Mouse (Mus musculus) testis, adult 2 months (tissue): Measurements from ENCODE around the gene Ptcd3. TPM values are rescaled to one million over a fixed set of nuclear protein-coding genes. Genes with fewer than 3 reads are reported as not detected.
A peak's percentile ranks its signal among the peaks of the same experiment; 100 is the strongest.
"Not testable (repeated sequence)": the region's sequence is repeated elsewhere in the genome, so short reads cannot be mapped to it uniquely, and the experiment has no call there.

Experiments
- H3K27ac ChIP-seq: fragments of 200-500 bp; 2 replicates; pipeline ENCODE4 v1.5.1; 2012; ENCODE audit warnings: low read depth, low read length; ENCODE audit not compliant: control insufficient read depth, insufficient read depth
- H3K27me3 ChIP-seq: fragments of 200-500 bp; 2 replicates; pipeline ENCODE4 v1.6.1; 2012; ENCODE audit warnings: mild to moderate bottlenecking, low read length, moderate library complexity; ENCODE audit not compliant: control insufficient read depth, insufficient read depth
- H3K36me3 ChIP-seq: fragments of 200-500 bp; 2 replicates; pipeline ENCODE4 v1.6.1; 2012; ENCODE audit warnings: mild to moderate bottlenecking, low read length; ENCODE audit not compliant: control insufficient read depth, insufficient read depth
- H3K4me1 ChIP-seq: fragments of 200-500 bp; 2 replicates; pipeline ENCODE4 v1.6.1; 2012; ENCODE audit warnings: low read length; ENCODE audit not compliant: control insufficient read depth, insufficient read depth
- H3K4me3 ChIP-seq: fragments of 200-500 bp; 2 replicates; pipeline ENCODE4 v1.5.1; 2012; ENCODE audit warnings: low read depth, mild to moderate bottlenecking, low read length, moderate library complexity, mixed read lengths; ENCODE audit not compliant: control insufficient read depth
- CTCF ChIP-seq: fragments of 200-500 bp; IDR thresholded peaks from 2 replicates; pipeline ENCODE4 v1.5.1; 2012; ENCODE audit warnings: low read depth, mild to moderate bottlenecking, inconsistent platforms, low read length, moderate library complexity; ENCODE audit not compliant: control insufficient read depth, insufficient read depth, insufficient replicate concordance
- POLR2A ChIP-seq: fragments of 200-500 bp; IDR thresholded peaks from 2 replicates; pipeline ENCODE4 v1.6.1; 2012; ENCODE audit warnings: low read depth, mild to moderate bottlenecking, inconsistent platforms, low read length, moderate library complexity; ENCODE audit not compliant: control insufficient read depth
- polyA plus RNA-seq: library from polyadenylated mRNA; depleted of rRNA; stranded (reverse); fragments of >200 nt; gene quantifications from 2 replicates; pipeline ENCODE4 v1.2.3, GENCODE M21; 2012

The Ptcd3 gene
- polyA plus RNA-seq, 1 experiment: 17.5 TPM

DNA sequence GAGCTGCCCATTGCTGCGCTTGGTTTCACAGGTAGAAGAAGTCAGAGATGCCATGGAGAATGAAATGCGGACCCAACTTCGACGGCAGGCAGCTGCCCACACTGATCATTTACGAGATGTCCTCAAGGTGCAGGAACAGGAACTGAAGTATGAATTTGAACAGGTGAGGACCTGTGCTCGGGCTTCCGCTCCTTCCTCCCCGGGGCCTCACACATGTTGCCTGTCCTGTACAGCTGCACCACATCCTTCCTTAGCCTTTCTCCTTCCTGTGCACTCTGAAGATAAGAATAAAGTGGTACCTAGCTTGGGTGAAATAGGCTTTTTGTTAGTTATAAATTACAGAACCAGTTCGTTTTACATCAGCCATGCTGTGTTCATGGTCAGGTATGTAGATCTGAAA is 37.2 kb downstream of the Ptcd3 start:
- TF ChIP-seq POLR2A (no peak), CTCF (no peak)
- Histone ChIP-seq H3K4me3 (no peak overlapping the region), H3K4me1 (no peaks in the 10 kb centered on the region), H3K36me3 (peaks cover 7% of the 10 kb centered on the region), H3K27ac (no peak overlapping the region), H3K27me3 (no peaks in the 10 kb centered on the region)

DNA sequence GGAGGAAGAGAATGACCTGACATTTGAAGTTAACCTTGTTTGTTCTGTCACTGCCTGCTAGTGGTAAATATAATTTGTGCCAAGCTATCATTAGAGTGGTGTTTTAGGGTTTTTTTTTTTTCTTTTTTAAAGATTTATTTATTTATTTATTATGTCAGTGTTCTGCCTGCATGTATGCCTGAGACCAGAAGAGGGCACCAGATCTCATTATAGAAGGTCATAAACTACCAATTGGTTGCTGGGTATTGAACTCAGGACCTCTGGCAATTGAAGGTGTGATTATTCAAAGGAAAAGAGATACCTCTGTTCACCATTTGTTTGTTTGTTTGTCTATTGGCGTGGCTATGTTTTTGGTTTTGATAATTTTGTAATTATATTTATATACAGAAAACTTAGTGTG is 39.7 kb downstream of the Ptcd3 start:
- Histone ChIP-seq H3K36me3 (peaks cover 6% of the 10 kb centered on the region), H3K27me3 (no peaks in the 10 kb centered on the region), H3K4me3 (no peak overlapping the region), H3K27ac (no peak overlapping the region), H3K4me1 (no peaks in the 10 kb centered on the region)
- TF ChIP-seq POLR2A (no peak), CTCF (no peak)

DNA sequence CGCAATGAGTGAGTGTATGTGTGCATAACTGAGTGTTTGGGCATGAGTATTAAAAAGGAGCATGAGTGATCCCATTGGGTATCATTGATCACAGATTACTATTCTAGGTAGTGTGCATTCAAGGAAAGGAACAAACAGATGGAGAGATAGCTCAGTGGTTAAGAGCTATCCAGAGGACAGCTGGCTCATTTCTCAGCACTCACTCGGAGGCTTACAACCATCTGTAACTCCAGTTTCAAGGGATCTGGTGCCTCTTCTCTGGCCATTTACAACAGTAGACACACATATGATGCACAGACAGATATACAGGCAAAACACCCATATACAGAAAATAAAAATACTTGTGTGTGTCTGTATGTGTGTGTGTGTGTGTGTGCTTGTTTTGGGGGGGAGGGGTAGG is 40.8 kb downstream of the Ptcd3 start:
- no peaks in the 10 kb centered on the region for H3K27me3 ChIP-seq
- TF ChIP-seq CTCF (no peak), POLR2A (no peak)

DNA sequence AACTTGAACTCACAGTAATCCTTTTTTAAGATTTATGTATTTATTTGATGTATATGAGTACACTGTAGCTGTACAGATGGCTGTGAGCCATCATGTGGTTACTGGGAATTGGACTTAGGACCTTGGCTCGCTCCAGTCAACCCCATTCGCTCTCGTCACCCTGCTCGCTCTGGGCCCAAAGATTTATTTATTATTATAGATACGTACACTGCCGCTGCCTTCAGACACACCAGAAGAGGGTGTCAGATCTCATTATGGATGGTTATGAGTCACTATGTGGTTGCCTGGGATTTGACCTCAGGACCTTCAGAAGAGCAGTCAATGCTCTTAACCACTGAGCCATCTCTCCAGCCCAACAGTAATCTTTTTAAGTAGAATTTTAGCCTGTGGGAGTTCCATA is 61.6 kb downstream of the Ptcd3 start:
- not testable (repeated sequence) for H3K27me3 ChIP-seq, H3K4me3 ChIP-seq, H3K4me1 ChIP-seq, H3K27ac ChIP-seq, H3K36me3 ChIP-seq

More for the DNA sequence above, 40.8 kb downstream of the Ptcd3 start:
- no peak overlapping the region for H3K4me3 ChIP-seq
- peaks cover 5% of the 10 kb centered on the region for H3K36me3 ChIP-seq
- no peak overlapping the region for H3K27ac ChIP-seq
- no peaks in the 10 kb centered on the region for H3K4me1 ChIP-seq

DNA sequence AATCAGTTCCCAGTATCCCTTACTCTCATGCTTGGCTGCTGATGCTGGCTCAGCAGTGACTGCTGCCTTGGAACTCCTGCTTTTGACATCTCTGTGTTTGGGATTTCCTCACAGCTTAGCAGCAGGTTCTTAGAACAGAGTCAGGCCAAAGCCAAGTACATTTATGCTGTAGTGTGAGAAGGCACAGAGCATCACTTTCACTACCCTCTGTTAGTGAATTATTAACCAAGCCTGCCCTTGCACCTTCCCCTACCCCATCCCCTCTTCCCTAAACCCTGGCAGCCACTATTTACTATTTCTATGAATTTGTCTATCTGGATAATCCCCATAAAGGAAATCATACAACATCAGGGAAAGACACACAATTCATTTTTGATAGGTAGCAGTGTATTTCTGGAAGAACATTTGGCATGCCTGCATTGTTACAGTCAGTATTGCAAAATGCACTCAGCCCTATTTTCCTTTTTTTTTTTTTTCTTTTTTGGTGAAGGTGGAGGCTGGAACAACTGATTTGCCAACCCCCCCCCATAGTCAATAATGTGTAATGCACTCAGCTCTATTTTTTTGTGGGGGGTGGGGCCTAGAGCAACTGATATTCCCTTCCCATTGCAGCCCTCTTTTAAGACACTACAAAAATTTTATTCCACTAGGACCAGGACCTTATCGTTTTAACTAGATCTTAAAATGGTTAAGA is 67.8 kb downstream of the Ptcd3 start:
- Histone ChIP-seq H3K4me1 (no peaks in the 10 kb centered on the region), H3K27me3 (no peaks in the 10 kb centered on the region), H3K36me3 (peaks cover 1% of the 10 kb centered on the region; the same call in 1 of the 2 replicates), H3K27ac (no peak overlapping the region), H3K4me3 (no peak overlapping the region)
- TF ChIP-seq CTCF (no peak), POLR2A (no peak)

DNA sequence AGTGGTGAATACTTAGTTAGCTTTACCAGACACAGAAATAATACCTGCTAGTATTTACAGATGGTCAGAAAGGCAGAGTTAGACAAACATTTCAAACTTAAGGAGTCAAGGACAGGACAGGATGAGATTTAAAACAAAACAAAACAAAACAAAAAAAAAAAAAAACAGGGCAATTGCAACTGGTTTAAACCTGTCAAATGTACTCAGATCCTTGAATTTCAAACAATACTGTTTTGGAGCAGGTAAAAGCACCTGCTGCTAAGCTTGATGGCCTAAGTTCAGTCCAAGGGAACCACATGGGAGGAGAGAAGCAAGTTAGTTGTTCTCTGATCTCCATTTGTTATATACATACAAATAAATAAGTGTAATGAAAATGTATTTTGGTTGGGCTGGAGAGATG is 68.7 kb downstream of the Ptcd3 start:
- Histone ChIP-seq H3K27ac (no peak overlapping the region), H3K4me1 (no peaks in the 10 kb centered on the region), H3K4me3 (no peak overlapping the region), H3K36me3 (no peaks in the 10 kb centered on the region; the same call in 1 of the 2 replicates), H3K27me3 (no peaks in the 10 kb centered on the region)
- TF ChIP-seq CTCF (no peak), POLR2A (no peak)

DNA sequence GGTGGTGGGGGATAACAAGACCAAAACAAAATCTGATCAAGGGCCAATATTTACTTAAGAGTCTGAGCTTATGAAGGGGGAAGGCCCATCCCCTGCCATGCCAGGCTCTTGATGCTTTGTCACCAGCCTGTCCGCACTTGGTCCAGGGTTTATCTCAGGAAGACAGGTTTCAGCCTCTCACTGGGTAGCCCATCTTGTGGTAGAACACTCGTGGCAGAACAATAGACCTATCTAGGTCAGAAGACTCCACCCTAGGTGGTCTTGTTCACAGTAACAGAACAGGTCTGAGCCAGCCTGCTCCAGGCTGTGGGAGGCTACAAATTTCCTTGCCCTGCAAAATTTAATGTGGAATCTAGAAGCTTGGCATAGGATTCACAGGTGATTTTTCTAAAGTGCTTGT is 71.7 kb downstream of the Ptcd3 start:
- no peaks in the 10 kb centered on the region for H3K36me3 ChIP-seq
- H3K27ac ChIP-seq: peak overlapping the region; percentile 46; the same call in 1 of the 2 replicates
- no peaks in the 10 kb centered on the region for H3K4me1 ChIP-seq
- no peaks in the 10 kb centered on the region for H3K27me3 ChIP-seq
- peak overlapping the region; percentile 51 for H3K4me3 ChIP-seq
- TF ChIP-seq POLR2A (no peak), CTCF (no peak)

DNA sequence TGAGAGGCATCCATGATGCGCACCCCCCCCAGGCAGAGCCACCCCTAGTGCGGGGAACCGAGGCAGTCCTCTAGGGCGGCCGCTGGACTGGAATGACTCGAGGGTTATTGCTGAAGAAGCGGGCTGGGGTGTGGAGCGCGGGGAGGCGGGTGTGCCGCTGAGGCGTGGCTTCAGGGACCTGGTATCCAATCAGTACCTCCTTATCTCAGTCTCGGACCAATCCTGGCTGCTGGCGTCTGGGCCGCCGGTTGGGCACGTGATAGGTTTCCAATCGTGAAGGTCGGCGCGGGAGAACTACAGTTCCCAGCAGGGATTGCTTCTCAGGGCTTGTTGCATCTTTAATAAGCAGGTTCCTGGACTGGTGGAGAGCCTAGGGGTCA is 77.0 kb downstream of the Ptcd3 start:
- H3K27ac ChIP-seq: peak overlapping the region; percentile 99
- no peak; the same call in 1 of the 2 replicates for TF ChIP-seq POLR2A
- TF ChIP-seq CTCF: no peak
- peak overlapping the region; percentile 97 for H3K4me3 ChIP-seq
- no peaks in the 10 kb centered on the region for H3K27me3 ChIP-seq
- H3K4me1 ChIP-seq: no peaks in the 10 kb centered on the region
- H3K36me3 ChIP-seq: no peaks in the 10 kb centered on the region
